Mouse (Mus musculus): Measurements from ENCODE around the gene Xpa. TPM values are rescaled to one million over a fixed set of nuclear protein-coding genes. Genes with fewer than 3 reads are reported as not detected.

Xpa gene
- 20.8 TPM for polyA plus RNA-seq (2014; fragmentation: Illumina TruSeq; extraction: RNeasy Lipid Tissue Mini Kit (QIAGEN cat#74804); ENCODE audit: low read depth, low replicate concordance)

DNA sequence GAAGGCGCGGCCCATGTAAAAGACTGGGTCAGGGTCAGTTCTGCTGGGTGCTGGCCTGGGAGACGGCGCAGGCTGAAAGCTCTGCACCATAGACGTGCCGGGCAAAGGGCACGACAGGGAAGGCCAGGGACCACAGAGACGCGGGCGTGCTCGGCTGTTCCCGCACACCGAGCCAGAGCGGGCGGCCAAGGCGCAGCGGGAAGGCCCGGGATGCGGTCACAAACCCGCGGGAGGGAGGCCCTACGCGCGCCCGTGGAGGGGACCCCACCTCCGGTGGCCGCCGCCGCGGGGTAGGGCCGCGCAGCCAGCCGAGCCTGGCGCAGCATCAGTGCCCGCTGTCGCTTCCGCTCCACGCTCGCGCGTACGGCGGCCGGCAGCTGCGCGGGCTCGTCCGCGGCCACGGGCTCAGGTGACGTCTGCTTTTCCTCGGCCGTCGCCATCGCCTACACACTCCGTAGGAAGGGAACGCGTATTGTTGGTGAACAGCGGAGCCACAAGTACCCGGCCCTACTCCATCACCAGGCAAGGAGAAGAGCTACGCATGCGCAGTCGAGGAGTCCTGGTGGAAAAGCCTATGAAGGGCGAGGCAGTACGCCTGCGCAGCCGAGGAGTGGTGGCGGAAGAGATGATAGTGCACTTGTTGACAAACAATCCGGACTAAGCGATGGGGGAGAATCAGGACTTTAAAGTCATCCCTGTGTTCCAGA is at the start of gene Xpa:
Gene Xpa, minus strand, starts transcription at position 531 of the 707 bp plus-strand sequence.

DNA sequence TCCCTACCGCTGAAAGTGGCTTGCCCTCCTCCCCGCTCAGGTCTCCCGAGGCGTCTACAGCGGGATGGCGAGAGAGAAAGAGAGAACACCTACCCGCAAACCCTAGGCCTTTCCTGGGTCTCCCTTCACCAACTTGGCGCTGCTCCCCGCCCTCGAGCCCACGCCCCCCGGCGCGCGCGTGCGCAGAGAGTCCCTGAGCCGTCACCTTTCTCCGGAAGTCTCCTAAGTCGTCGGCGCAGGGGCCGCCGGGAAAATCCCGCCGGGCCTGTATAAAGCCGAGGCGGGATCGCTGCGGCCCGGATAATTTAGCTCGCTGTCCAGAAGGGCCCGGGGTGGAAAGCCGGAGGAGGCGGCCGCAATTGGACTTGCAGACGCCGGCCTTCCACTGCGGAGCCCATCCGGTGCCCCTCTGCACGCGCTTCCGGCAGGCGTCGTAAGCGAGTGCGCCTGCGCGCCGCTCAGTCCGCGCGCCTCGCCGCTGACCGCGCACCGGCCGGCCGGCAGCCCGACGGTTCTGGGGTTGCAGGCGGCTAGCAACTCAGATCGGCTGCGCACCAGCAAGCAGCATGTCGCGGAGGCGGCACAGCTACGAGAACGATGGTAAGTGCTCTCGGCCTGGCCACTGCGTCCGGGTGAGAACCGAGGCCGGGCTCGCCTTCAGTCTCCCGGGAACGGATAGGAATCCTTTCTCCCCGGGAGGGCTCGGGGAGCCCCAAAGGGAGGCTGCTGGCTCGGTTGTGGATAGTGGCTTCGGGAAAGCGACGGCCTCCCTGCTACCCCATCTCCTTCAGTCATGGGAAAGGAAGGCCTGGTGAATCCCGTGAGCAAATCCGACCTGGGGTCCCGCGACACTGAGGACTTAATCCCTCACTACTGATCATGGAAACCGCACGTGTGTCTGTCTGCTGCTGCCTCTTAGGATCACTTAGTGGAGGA is 57.6 kb downstream of the Xpa start, which contains the start of the genes Ncbp1 and Tstd2:
Gene Ncbp1, plus strand, starts transcription at position 327 of the 936 bp plus-strand sequence.
Gene Tstd2, minus strand, starts transcription at position 408 of the 936 bp plus-strand sequence.

Other genes starting within 250 kb of the Xpa start
- 232 TPM for gene Tdrd7, start 231.0 kb downstream of the Xpa start, polyA plus RNA-seq (2014; fragmentation: Illumina TruSeq; extraction: RNeasy Lipid Tissue Mini Kit (QIAGEN cat#74804); ENCODE audit: low read depth, low replicate concordance)
- 15.8 TPM for gene Tmod1, start 157.4 kb downstream of the Xpa start, polyA plus RNA-seq (2014; fragmentation: Illumina TruSeq; extraction: RNeasy Lipid Tissue Mini Kit (QIAGEN cat#74804); ENCODE audit: low read depth, low replicate concordance)
- 305 TPM for gene Ncbp1, start 57.7 kb downstream of the Xpa start, polyA plus RNA-seq (2014; fragmentation: Illumina TruSeq; extraction: RNeasy Lipid Tissue Mini Kit (QIAGEN cat#74804); ENCODE audit: low read depth, low replicate concordance)
- gene Tstd2, start 57.6 kb downstream of the Xpa start, polyA plus RNA-seq (2014; fragmentation: Illumina TruSeq; extraction: RNeasy Lipid Tissue Mini Kit (QIAGEN cat#74804); ENCODE audit: low read depth, low replicate concordance), result 11.0 TPM
- not detected for gene Foxe1, start 147.3 kb upstream of the Xpa start, polyA plus RNA-seq (2014; fragmentation: Illumina TruSeq; extraction: RNeasy Lipid Tissue Mini Kit (QIAGEN cat#74804); ENCODE audit: low read depth, low replicate concordance)
- gene Trmo, start 193.1 kb upstream of the Xpa start, polyA plus RNA-seq (2014; fragmentation: Illumina TruSeq; extraction: RNeasy Lipid Tissue Mini Kit (QIAGEN cat#74804); ENCODE audit: low read depth, low replicate concordance), result 5.9 TPM
- 77.4 TPM for gene Hemgn, start 217.2 kb upstream of the Xpa start, polyA plus RNA-seq (2014; fragmentation: Illumina TruSeq; extraction: RNeasy Lipid Tissue Mini Kit (QIAGEN cat#74804); ENCODE audit: low read depth, low replicate concordance)